10 mouse cellular contexts compared by ENCODE assay signal in genomic region chr2:66780884-66781283, GRCm38 (mm10). TPM values are rescaled to one million over a fixed set of nuclear protein-coding genes. Genes with fewer than 3 reads are reported as not detected.
DNase-seq lines count a peak whose midpoint lies in the region.
"Had no signal": no experiment of that assay in that cellular context is flagged by ENCODE, and none has a peak within 500 bp of the region (broad histone marks: within the 10 kb centered on the region; RNA-seq: fewer than 3 reads in every experiment).

No protein-coding gene starts in this region.

- DNase-seq in left cerebral cortex, postnatal 4 days: peak; percentile 2
- DNase-seq in left cerebral cortex, adult 18-20 months (ENCODE audit: low spot score in 2 of 2): no peak
- peak; percentile 3 for DNase-seq in adrenal gland, postnatal 25 days
- DNase-seq in heart, postnatal 14 days: peak; percentile 42 to 59
- peak; percentile 71 for DNase-seq in lung, postnatal 10 days
- DNase-seq in retina, postnatal 1 day: no peak
- DNase-seq in layer of hippocampus, postnatal 25 days (ENCODE audit: extremely low spot score in 1 of 2, low spot score in 1 of 2): no peak
- DNase-seq in left cerebral cortex, adult 8-10 months (ENCODE audit: low spot score in 2 of 2): no peak
- DNase-seq: cerebellum, adult 9-11 months; thymus, postnatal 14 days had no signal

- intact Hi-C loops in left cerebral cortex, postnatal 4 days (cut with DNase I): no loop called here
- intact Hi-C loops in heart, postnatal 14 days (cut with DNase I): no loop called here

RNA-seq across cellular contexts. Expression of gene Scn7a, which starts 3.8 kb away (rescaled TPM):
- under 1 TPM; 0.16 to 0.24 TPM for total RNA-seq in left cerebral cortex, postnatal 4 days (2021)
- total RNA-seq in left cerebral cortex, adult 18-20 months (2021): 1 to 10 TPM; 2.9 to 4.5 TPM
- 5.5 and 5.9 TPM in 2 replicates for total RNA-seq in adrenal gland, postnatal 25 days (2021)
- total RNA-seq in heart, postnatal 14 days (2021): 10 to 100 TPM in 1 of 2 experiments, 1 to 10 TPM in 1; 8.5 to 11.9 TPM
- total RNA-seq in layer of hippocampus, postnatal 25 days (2021): under 1 TPM; 0.63 to 0.74 TPM
- 1 to 10 TPM; 1.8 to 2.7 (median 2.2) TPM for total RNA-seq in left cerebral cortex, adult 8-10 months (2022)

Comparison
In these comparisons a context has a peak if more than half of its experiments do, and no peak if none do; other contexts are left out.
1. DNase-seq: peak in left cerebral cortex, postnatal 4 days (single experiment), adrenal gland, postnatal 25 days (single experiment), heart, postnatal 14 days (2 of 2) and lung, postnatal 10 days (single experiment); none in left cerebral cortex, adult 18-20 months (0 of 2), retina, postnatal 1 day (single experiment), layer of hippocampus, postnatal 25 days (0 of 2) and left cerebral cortex, adult 8-10 months (0 of 2).